Mouse (Mus musculus): ENCODE results near the gene Galnt6.

DNA sequence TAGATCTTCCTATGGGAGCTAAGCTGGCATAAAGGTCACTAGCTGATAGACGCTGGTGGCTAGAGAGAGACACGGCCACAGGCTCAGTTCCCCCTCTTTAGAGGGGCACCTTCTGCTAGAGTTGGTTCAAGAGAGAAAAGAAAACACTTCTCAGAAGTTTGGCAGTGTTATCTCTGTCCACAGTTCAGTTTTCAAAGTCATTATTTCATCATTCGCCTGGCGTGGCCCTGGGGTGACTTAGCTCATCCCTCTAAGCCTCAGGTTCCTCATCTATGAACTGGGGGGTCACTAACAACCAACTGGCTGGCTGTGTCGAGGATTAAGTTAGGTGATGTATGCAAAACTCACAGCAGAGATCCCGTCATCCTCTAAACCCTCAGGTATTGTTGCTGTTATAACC, 11.2 kb downstream of the Galnt6 start:
- no peak for TF ChIP-seq MYOG (IDR thresholded peaks at IDR 0.05; ENCODE audit: control insufficient read depth, extremely low read depth, insufficient read length)
- no peak for TF ChIP-seq CTCF (IDR thresholded peaks at IDR 0.05; ENCODE audit: control insufficient read depth, insufficient read depth, insufficient read length)
- TF ChIP-seq USF1 (IDR thresholded peaks at IDR 0.05; ENCODE audit: low read depth), result no peak
- TF ChIP-seq MYOD1 (IDR thresholded peaks at IDR 0.05; ENCODE audit: control insufficient read depth, insufficient read length, low read depth), result no peak
- TF ChIP-seq CEBPB (IDR thresholded peaks at IDR 0.05; ENCODE audit: low read depth), result no peak
- TF ChIP-seq MAX (IDR thresholded peaks at IDR 0.05), result no peak
- no peak for TF ChIP-seq FOSL1 (IDR thresholded peaks at IDR 0.05; ENCODE audit: insufficient read depth, low read length, poor library complexity, severe bottlenecking)

Measured in C2C12 (cell line).